Mouse (Mus musculus): Measurements from ENCODE around the gene Gm7544. TPM values are rescaled to one million over a fixed set of nuclear protein-coding genes. Genes with fewer than 3 reads are reported as not detected.

Gene Gm7544
- polyA plus RNA-seq (2014; fragmentation: Illumina TruSeq; extraction: RNeasy Lipid Tissue Mini Kit (QIAGEN cat#74804); ENCODE audit: low read depth, low replicate concordance), result not detected

GRCm38 (mm10) chr1:82955913-82956312, at the start of gene Gm7544:
Gm7544 (minus strand) TSS chr1:82956013.

GRCm38 (mm10) chr1:83000306-83000705, 44.5 kb upstream of the Gm7544 start, which contains the start of gene Gm47959:
Gm47959 (plus strand) TSS chr1:83000548.

GRCm38 (mm10) chr1:82959870-82960385, 4.1 kb upstream of the Gm7544 start, which contains the start of gene Gm47955:
Gm47955 (plus strand) TSS chr1:82960286.

GRCm38 (mm10) chr1:82943295-82943694, 12.5 kb downstream of the Gm7544 start, which contains the start of gene A030003K21Rik:
A030003K21Rik (minus strand) TSS chr1:82943388.

GRCm38 (mm10) chr1:82931326-82931725, 24.5 kb downstream of the Gm7544 start, which contains the start of gene Gm6217:
Gm6217 (minus strand) TSS chr1:82931399.

GRCm38 (mm10) chr1:82924650-82925049, 31.2 kb downstream of the Gm7544 start, which contains the start of gene A030014E15Rik:
A030014E15Rik (plus strand) TSS chr1:82924917.

GRCm38 (mm10) chr1:82913025-82913424, 42.8 kb downstream of the Gm7544 start, which contains the start of gene A030005L19Rik:
A030005L19Rik (plus strand) TSS chr1:82913325.

Other genes starting within 250 kb of the Gm7544 start
- gene Mff, start 231.1 kb downstream of the Gm7544 start, polyA plus RNA-seq (2014; fragmentation: Illumina TruSeq; extraction: RNeasy Lipid Tissue Mini Kit (QIAGEN cat#74804); ENCODE audit: low read depth, low replicate concordance), result 302 TPM
- gene Tm4sf20, start 187.6 kb downstream of the Gm7544 start, polyA plus RNA-seq (2014; fragmentation: Illumina TruSeq; extraction: RNeasy Lipid Tissue Mini Kit (QIAGEN cat#74804); ENCODE audit: low read depth, low replicate concordance), result not detected
- gene Gm47791, start 184.8 kb downstream of the Gm7544 start, polyA plus RNA-seq (2014; fragmentation: Illumina TruSeq; extraction: RNeasy Lipid Tissue Mini Kit (QIAGEN cat#74804); ENCODE audit: low read depth, low replicate concordance), result not detected
- gene Agfg1, start 116.5 kb downstream of the Gm7544 start, polyA plus RNA-seq (2014; fragmentation: Illumina TruSeq; extraction: RNeasy Lipid Tissue Mini Kit (QIAGEN cat#74804); ENCODE audit: low read depth, low replicate concordance), result 110 TPM
- not detected for gene A030005L19Rik, start 42.7 kb downstream of the Gm7544 start, polyA plus RNA-seq (2014; fragmentation: Illumina TruSeq; extraction: RNeasy Lipid Tissue Mini Kit (QIAGEN cat#74804); ENCODE audit: low read depth, low replicate concordance)
- gene A030014E15Rik, start 31.1 kb downstream of the Gm7544 start, polyA plus RNA-seq (2014; fragmentation: Illumina TruSeq; extraction: RNeasy Lipid Tissue Mini Kit (QIAGEN cat#74804); ENCODE audit: low read depth, low replicate concordance), result not detected
- not detected for gene Gm6217, start 24.6 kb downstream of the Gm7544 start, polyA plus RNA-seq (2014; fragmentation: Illumina TruSeq; extraction: RNeasy Lipid Tissue Mini Kit (QIAGEN cat#74804); ENCODE audit: low read depth, low replicate concordance)
- gene A030003K21Rik, start 12.6 kb downstream of the Gm7544 start, polyA plus RNA-seq (2014; fragmentation: Illumina TruSeq; extraction: RNeasy Lipid Tissue Mini Kit (QIAGEN cat#74804); ENCODE audit: low read depth, low replicate concordance), result not detected
- gene Gm47955, start 4.3 kb upstream of the Gm7544 start, polyA plus RNA-seq (2014; fragmentation: Illumina TruSeq; extraction: RNeasy Lipid Tissue Mini Kit (QIAGEN cat#74804); ENCODE audit: low read depth, low replicate concordance), result not detected
- not detected for gene Gm47959, start 44.5 kb upstream of the Gm7544 start, polyA plus RNA-seq (2014; fragmentation: Illumina TruSeq; extraction: RNeasy Lipid Tissue Mini Kit (QIAGEN cat#74804); ENCODE audit: low read depth, low replicate concordance)
- gene Slc19a3, start 82.4 kb upstream of the Gm7544 start, polyA plus RNA-seq (2014; fragmentation: Illumina TruSeq; extraction: RNeasy Lipid Tissue Mini Kit (QIAGEN cat#74804); ENCODE audit: low read depth, low replicate concordance), result 1.0 TPM
- not detected for gene Krtap28-10, start 86.5 kb upstream of the Gm7544 start, polyA plus RNA-seq (2014; fragmentation: Illumina TruSeq; extraction: RNeasy Lipid Tissue Mini Kit (QIAGEN cat#74804); ENCODE audit: low read depth, low replicate concordance)
- not detected for gene Gm47969, start 88.9 kb upstream of the Gm7544 start, polyA plus RNA-seq (2014; fragmentation: Illumina TruSeq; extraction: RNeasy Lipid Tissue Mini Kit (QIAGEN cat#74804); ENCODE audit: low read depth, low replicate concordance)
- not detected for gene A030005K14Rik, start 103.4 kb upstream of the Gm7544 start, polyA plus RNA-seq (2014; fragmentation: Illumina TruSeq; extraction: RNeasy Lipid Tissue Mini Kit (QIAGEN cat#74804); ENCODE audit: low read depth, low replicate concordance)
- not detected for gene Krtap28-13, start 104.9 kb upstream of the Gm7544 start, polyA plus RNA-seq (2014; fragmentation: Illumina TruSeq; extraction: RNeasy Lipid Tissue Mini Kit (QIAGEN cat#74804); ENCODE audit: low read depth, low replicate concordance)
- not detected for gene Ccl20, start 160.8 kb upstream of the Gm7544 start, polyA plus RNA-seq (2014; fragmentation: Illumina TruSeq; extraction: RNeasy Lipid Tissue Mini Kit (QIAGEN cat#74804); ENCODE audit: low read depth, low replicate concordance)
- not detected for gene Daw1, start 203.7 kb upstream of the Gm7544 start, polyA plus RNA-seq (2014; fragmentation: Illumina TruSeq; extraction: RNeasy Lipid Tissue Mini Kit (QIAGEN cat#74804); ENCODE audit: low read depth, low replicate concordance)